Mouse (Mus musculus) heart, postnatal 10 days (tissue): ENCODE results near the gene Kalrn. TPM values are rescaled to one million over a fixed set of nuclear protein-coding genes. Genes with fewer than 3 reads are reported as not detected.
A peak's percentile ranks its signal among the peaks of the same experiment; 100 is the strongest.

ENCODE experiments used
- DNase-seq, 2 experiments: peaks; one replicate each; pipeline ENCODE4 v3.0.0; 2021
- intact Hi-C: fragments of 180-260 bp; cut with DNase I; formaldehyde crosslinking; loops from one replicate; pipeline ENCODE4 v1.15.1; 2025
- total RNA-seq, 2 experiments: library from RNA; stranded (reverse); gene quantifications; 2 replicates each; pipeline ENCODE4 v1.2.3; 2021

Kalrn gene
- total RNA-seq, 2 experiments from 2014 or later = 30.7 to 35.7 TPM

DNA sequence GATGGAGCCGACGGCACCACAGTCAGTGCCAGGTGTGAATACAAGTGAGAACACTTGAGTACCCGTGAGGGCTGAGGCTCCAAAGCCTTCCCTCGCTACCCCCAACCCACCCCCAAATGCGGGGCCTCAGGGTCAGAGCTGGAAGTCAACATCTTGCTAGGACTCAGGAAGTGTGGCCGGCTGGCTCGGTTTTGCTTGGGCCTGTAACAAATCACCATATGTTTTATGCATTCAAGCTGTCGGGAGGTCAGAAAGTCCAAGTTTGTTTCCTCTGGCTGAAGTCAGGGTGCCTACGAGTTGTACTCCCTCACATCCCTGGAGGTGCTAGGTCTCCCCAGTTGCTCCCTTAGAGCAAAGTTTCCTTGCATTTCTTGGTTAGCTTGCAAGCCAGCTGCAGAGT is 633.7 kb downstream of the Kalrn start:
- peak; percentile 57 to 59 for DNase-seq
- intact Hi-C loops = loop anchor here (2.0 kb wide), 1 partner anchor 49 kb away; no protein-coding TSS in a partner anchor

DNA sequence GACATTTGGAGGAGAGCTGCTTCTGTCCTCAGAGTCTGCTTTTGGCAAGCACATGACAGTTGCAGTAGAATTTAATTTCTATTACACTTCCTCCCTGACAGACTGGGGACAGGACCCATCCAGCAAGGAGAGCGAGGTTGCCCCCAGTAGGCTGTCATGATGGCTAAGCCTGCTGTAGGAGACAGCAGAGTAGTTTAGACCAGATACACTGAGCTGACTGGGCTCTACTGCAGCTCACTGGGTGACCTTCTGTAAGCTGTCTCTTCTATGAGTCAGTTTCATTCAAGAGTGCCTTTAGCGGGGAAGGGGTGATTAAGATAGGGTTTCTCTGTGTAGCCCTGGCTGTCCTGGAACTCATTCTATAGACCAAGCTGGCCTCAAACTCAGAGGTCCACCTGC is 634.2 kb downstream of the Kalrn start:
- DNase-seq = peak in 1 of 2 experiments; percentile 45
- intact Hi-C loops = no loop called here

DNA sequence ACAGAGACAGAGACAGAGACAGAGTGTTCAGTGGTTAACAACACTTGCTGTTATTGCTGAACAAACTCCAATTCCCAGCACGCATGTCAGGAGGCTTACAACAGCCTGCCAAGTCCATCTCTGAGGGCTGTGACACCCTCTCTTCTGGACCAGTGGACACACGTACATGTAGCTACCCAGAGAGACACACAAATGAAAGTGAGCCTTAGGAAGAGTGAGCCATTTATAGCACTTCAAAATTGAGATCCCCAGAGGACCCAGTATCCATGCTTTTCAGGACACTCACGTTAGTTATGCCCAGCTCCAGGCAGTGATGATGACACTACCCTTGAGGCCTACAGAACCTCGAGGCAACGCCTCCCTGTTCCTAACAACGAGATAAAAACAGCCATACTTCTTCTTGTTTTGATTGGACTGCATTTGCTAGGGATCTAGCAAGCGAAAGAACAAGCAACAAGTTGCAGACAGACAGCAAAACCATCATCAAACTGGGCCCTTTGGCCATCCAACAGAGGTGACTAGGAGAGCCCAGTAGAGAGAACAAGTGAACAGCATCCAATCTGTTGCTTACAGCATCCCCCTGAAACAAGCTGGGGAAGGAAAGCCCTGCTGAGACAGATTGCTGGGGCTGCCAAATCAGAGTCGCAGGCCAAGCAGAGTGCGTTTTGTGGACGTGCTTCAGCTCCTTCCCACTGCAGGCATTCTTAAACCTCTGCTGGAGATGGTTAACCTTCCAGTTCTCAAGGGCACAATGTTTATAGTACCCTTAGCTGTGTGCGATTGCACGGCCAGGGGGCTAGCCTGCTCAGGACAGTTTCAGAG is 634.8 kb downstream of the Kalrn start:
- intact Hi-C loops = no loop called here
- DNase-seq = peak in 1 of 2 experiments; percentile 54

DNA sequence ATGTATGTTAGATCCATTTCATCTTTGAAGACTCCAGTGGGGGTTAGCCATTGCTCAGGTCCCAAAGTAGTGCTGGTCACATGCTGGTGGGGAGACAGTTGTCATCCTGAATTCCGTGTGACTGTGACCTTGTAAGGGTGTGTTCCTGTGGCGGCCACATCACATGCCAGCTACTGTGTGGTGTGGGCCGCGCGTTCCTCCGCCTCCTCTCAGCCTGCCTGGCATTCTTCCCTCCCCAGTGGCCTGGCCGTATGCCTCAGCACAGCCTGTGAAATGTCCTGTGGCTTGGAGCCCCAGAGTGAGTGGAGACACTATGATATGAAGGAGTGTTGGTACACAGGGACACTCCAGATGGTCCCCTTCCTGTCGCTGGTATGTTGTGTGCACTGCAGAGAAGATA is 635.8 kb downstream of the Kalrn start:
- peak; percentile 92 for DNase-seq
- intact Hi-C loops = no loop called here

DNA sequence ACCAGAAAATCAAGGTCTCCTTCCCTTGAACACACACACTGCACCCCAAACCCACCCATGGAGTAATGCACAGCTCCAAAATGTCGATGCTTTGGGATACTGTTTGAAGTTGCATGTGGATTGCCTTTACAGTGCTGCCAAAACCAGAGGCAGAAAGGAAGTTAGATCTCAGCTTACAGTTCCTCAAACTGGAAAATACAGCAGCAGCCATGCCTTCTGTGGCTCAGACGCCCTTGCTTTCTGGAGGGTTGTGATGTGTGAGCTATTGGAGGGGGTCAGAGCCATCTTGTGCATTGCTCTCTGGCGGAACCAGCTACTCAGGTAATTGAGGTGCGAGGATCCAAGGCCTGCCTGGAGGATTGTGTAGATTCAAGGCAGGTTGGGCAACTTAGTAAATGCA is 636.4 kb downstream of the Kalrn start:
- intact Hi-C loops = no loop called here
- peak in 1 of 2 experiments; percentile 10 for DNase-seq

DNA sequence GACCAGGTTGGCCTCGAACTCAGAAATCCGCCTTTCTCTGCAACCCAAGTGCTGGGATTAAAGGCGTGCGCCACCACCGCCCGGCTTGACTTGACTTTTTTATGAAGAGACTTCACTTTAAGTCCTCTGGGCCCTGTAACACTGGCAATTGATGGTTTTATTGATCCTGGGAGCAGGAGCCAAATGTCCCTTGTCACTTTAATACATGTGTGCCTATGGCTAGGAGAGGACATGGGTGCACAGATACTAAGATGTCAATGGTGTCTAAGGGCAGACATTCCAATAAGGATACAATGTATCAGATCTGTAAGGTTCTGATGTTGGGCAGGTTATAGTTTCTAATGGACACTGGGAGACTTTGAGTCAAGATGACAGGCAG is 637.9 kb downstream of the Kalrn start:
- intact Hi-C loops = no loop called here
- no peak for DNase-seq

DNA sequence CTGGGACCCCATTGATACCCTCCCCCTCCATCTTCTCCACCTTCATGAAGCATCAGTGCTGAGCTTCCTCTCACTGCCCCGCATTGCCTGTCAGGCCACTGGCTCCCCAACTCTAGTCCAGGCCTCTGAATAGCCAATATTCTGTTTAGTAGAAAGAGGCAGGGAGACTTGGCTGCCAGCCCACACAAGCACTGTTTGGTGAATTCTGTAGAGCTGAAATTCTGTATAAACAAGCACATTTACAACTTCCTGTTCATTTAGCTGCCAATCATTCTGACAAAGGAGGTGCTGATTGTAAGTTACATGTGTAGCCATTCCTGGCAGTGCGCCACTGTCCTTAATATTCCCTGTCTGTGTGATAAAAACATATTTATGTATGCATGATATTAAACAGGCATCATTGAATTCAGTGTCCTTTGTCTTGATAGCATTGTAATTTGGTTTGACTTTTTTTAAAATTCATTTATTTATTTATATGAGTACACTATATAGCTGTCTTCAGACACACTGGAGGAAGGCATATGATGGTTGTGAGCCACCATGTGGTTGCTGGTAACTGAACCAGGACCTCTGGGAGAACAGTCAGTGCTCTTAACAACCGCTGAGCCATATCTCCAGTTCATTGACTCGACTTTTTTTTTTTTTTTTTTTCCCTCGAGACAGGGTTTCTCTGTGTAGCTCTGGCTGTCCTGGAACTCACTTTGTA is 638.5 kb downstream of the Kalrn start:
- peak; percentile 52 to 55 for DNase-seq
- intact Hi-C loops = no loop called here

DNA sequence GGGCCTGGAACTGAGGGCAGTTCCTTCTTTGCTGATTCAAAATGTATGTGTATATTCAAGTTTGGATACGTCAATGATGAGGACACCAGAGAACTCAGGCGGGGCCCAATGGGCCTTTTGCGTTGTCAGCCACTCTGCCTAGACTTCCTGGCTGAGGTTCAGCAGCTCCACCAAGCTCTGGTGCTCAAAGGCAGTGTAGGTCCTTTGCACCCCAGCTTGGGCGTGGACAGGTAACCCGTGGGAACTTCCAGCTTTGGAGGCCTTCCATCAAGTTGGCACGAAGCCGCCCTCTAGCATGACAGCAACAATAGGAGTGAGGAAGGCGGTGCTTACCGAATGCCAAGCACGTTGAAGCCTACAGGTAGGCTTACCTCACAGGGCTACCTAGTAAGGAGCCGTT is 639.9 kb downstream of the Kalrn start:
- intact Hi-C loops = loop anchor here (2.0 kb wide), 1 partner anchor 17 kb away; no protein-coding TSS in a partner anchor

DNA sequence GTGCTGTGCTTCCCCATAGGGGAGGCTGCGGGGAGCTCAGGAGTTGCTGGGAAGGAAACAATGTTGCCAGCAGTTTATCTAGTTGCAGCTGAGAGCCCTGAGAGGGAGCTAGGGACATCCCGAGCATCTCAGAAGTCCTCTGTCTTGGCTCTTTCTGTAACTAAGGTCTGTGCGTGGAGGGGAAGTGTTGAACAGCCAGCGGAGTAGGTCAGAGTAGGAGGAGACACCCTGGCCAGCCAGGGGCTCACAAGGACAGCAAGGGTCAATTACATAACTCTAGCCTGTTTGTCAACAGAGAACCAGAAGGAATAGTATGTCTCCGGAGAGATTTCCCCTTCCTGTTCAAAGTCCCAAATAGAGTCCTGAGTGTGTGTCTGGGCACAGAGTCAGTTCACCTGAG is 641.2 kb downstream of the Kalrn start:
- DNase-seq = peak; percentile 47
- intact Hi-C loops = loop anchor here (2.0 kb wide), 1 partner anchor 15 kb away; no protein-coding TSS in a partner anchor

More for the DNA sequence above, 639.9 kb downstream of the Kalrn start:
- DNase-seq = no peak

DNA sequence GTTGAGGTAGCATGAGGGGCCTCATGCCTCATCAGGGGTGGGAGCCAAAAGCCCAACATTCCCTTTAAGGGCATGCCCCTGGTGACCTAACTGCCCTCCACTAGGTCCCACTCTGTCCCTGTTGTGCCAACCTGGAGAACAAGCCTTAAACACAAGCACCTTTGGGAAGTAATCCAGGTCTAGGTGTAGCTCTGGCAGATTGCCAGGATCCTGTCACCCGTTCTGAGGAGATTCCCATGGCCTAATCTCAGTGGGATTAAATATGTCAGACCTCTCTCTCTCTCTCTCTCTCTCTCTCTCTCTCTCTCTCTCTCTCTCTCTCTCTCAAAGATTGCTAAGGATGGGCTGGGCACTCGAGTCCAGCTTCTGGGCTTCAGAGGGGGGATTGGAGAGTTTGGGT is 641.6 kb downstream of the Kalrn start:
- intact Hi-C loops = loop anchor here (2.0 kb wide), 1 partner anchor 15 kb away; no protein-coding TSS in a partner anchor
- no peak for DNase-seq

DNA sequence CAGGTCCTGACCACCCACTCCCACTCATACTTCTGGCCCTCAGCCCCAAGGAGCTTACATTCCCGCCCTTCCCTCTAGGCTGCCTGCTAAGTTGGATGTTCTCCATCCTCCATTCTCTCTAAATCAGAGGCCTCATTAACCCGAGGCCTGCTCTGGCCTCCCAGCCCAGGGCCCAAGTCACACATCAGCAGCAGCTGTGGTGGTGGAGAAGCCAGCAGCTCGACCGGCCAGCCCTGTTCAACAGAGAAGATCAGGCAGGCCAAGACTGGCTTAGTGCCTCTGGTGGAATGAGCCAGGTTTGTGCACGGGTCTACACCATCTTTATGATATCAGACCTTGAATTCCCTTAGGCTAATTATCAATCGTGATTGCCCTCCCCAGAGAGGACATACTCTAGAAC is 642.5 kb downstream of the Kalrn start:
- intact Hi-C loops = no loop called here
- DNase-seq = peak; percentile 72 to 74

DNA sequence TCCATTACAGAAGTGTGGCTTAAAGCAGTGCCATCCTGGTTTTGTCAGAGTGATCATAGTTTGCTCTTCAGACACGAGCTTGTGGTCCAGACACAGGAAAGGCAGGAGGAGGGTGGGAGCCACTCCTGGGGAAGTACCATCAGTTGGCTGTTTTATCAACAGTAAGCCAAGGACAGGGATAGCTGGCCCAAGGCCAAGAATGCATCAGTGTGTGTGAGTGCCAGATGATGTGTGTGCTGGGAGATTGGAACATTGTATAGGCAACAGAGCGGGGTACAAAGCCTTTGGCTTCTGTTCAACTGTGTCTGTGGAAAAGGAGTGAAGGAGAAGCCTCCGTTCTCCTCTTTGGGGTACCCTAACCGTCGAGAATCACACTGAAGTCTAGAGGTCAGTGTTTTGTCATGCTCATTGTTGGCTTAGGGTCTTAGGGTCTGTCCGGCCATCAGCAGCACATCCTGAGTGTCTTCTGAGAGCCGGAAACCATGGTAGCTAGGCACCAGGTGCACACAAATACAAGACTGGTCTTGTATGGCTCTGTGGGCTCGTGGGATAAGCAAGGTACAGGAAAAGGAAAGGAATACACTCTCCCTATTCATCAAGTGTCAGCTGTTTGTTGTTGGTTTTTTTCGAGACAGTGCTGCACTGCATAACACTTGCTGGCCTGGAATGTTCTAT is 644.4 kb downstream of the Kalrn start:
- DNase-seq = no peak
- intact Hi-C loops = no loop called here

DNA sequence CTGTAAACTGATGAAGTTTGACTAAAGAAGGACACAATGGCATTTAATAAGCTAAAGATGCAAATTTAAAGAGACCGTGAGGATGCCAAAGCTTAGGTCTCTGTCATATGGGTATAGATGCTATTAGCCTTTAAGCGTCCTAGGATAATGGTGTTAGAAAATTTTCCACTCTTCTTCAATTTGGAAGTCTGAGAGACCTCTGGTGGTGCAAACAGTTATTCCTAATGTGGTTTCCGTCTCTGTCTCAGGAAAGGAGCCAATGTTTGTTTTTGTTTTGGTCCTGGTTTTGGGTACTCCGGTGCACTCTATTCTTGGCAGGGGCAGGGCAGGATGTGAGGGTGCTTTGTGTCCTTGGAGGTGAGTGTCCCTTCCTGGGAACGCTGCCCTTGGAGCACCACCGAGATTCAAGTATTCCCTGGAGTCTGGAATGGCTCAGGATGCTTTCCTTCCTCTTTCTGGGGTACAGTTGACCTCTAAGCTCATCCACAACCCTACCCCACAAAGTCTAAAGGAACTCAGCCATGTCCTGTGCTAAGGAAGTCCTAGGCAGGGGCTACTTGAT is 646.0 kb downstream of the Kalrn start:
- intact Hi-C loops = no loop called here
- DNase-seq = no peak

DNA sequence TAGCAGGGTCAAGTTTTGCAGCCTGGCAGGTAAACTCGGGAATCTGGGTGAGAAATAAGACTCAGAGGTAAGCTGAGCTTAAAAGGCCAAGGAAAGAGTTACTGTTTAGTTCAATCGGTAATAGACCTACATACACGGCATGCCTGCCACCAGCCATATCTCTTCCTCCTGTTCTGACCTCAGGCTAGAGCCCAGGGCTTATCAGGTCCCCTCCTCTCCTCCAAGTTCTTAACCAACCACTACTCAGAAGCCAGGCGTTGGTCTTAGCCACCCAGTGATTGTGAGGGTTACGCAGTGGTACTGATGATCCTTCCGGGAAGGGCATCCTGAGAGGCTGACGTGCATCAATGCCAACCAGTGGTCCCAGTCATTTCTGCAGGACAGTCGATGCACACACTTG is 649.6 kb downstream of the Kalrn start:
- intact Hi-C loops = loop anchor here (5.0 kb wide), 1 partner anchor 36 kb away; no protein-coding TSS in a partner anchor
- no peak for DNase-seq

DNA sequence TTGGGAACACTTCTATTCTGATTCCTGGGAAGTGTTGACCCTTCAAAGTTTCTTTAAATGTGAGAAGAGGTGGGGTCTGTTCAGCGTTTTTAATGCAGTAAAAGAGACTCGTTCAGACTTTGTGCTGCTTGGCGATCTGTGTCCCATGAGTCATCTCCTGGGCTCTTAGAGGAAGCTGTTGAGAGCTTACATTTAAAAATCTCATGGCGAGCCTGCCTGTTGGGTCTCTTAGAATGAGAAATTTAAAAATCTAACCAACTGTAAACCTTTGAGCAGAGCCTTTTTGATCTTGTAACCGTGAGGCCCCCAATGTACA is 650.4 kb downstream of the Kalrn start:
- DNase-seq = no peak
- intact Hi-C loops = loop anchor here (5.0 kb wide), 1 partner anchor 36 kb away; no protein-coding TSS in a partner anchor

DNA sequence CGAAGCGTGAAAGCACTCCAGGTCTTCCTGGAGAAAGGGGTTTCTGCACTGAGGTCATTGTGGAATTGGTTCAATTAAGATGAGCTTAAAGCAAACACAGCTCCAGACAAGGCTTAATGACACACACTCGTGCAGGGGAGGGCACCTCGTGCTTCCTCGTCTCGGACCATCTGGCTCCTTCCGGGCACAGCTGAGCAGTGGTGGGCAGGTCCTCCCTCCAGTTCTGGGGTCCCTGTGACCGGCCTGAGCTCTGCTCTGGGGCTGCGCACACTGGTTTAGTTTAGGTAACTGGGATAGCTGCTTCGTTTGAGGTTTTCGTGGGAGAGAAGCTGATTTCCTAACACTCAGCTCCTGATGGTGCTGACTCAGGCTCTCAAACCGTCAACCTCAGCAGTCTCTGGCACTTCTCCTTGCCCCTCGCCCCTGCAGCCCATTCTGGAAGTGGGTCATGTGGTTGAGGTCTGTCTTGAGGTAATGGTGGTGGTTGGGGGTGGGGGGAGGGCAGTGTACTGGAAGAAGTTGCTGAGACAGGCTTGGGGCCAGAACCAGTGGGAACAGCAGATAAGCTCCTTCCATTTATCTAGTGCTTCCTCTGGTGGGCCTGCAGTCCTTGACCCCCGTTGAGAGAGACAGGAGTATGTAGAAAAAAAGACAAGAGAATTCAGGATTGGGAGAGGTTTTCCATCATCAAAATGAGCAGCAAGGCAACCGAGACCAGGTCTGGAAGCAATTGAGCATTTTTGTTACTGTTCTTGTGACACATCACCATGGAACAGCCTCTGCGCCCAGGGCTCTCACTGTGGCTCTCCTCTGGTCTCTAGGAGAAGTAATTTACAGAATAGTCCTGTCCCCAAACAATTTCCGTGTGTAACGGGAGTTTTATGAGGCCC is 651.0 kb downstream of the Kalrn start:
- no peak for DNase-seq
- intact Hi-C loops = loop anchor here (5.0 kb wide), 1 partner anchor 35 kb away; no protein-coding TSS in a partner anchor

DNA sequence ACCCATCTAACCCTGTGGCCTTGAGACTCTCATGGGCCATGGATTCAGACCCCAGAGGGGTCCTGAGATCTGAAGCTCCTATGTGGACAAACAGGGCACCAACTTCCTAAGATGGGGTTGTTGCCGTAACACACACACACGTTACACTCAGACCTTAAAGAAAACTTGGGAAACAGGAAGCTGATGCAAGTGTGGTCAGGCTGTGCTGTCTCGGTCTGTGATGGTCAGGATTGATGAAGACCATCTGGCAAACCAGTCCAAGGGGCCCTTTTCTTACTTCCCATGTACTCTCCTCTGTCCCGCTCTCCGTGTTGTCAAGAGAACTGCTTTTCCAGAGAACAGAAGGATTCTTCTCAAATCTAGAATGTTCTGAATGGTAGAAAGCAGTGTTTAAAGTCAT is 651.8 kb downstream of the Kalrn start:
- intact Hi-C loops = loop anchor here (5.0 kb wide), 1 partner anchor 34 kb away; no protein-coding TSS in a partner anchor
- no peak for DNase-seq
